Comparison of ENCODE assay signal across 10 mouse cellular contexts in the genomic region with DNA sequence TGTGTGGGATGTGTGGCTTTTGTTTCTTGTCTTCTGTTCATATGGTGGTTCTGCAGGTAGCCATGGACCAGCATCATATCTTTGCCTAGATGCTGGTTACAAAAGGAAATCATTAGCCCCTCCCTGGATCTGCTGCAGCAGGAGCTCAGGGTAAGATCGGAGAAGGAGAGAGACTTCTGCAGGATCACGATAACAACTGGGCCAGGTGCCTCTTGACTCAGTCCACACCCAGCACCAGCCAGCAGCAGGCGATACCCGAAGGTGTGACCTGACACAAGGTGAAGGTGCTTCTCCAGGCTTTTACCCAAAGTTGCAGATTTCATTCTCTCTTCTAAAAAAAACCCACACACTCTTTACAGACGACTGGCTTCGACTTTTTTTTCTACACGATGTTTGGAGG. TPM values are rescaled to one million over a fixed set of nuclear protein-coding genes. Genes with fewer than 3 reads are reported as not detected.
A peak's percentile ranks its signal among the peaks of the same experiment; 100 is the strongest.
DNase-seq lines count a peak whose midpoint lies in the region; ATAC-seq and TF ChIP-seq lines count a peak whose summit lies in the region.
"Had no signal": no experiment of that assay in that cellular context is flagged by ENCODE, and none has a peak within 500 bp of the region (broad histone marks: within the 10 kb centered on the region; RNA-seq: fewer than 3 reads in every experiment).

No protein-coding gene starts in this region.

- peak overlapping the region; percentile 76 for H3K9ac ChIP-seq in lung, embryonic 14.5 days
- H3K9ac ChIP-seq in neural tube, embryonic 15.5 days (replicated peaks): no peak overlapping the region; the same call in 1 of the 2 replicates

- no peak for DNase-seq in lung, embryonic 14.5 days
- no peak for DNase-seq in lung, postnatal 4 days
- no peak for DNase-seq in limb, embryonic 10.5 days (ENCODE audit: low spot score)
- DNase-seq in adrenal gland, adult 2 months: no peak
- no peak for DNase-seq in Muller cell, postnatal 12 days (ENCODE audit: inconsistent ontology term)
- DNase-seq in layer of hippocampus, postnatal 10 days (ENCODE audit: low spot score in 2 of 2): no peak
- DNase-seq: retina, postnatal 1 day had no signal

- H3K36me3 ChIP-seq in lung, embryonic 14.5 days (ENCODE audit: insufficient read depth): peaks cover 43% of the 10 kb centered on the region
- peaks cover 67% of the 10 kb centered on the region for H3K36me3 ChIP-seq in limb, embryonic 10.5 days
- no peaks in the 10 kb centered on the region for H3K36me3 ChIP-seq in neural tube, embryonic 15.5 days

- no peaks in the 10 kb centered on the region for H3K9me3 ChIP-seq in lung, embryonic 14.5 days (ENCODE audit: low read depth, low read length)
- H3K9me3 ChIP-seq in limb, embryonic 10.5 days (replicated peaks): no peaks in the 10 kb centered on the region; the same call in 1 of the 2 replicates
- H3K9me3 ChIP-seq in neural tube, embryonic 15.5 days (replicated peaks): no peaks in the 10 kb centered on the region

- H3K4me2 ChIP-seq in lung, embryonic 14.5 days: peak overlapping the region; percentile 98
- peak overlapping the region; percentile 76 for H3K4me2 ChIP-seq in neural tube, embryonic 15.5 days

- no peak for TF ChIP-seq CTCF in lung, embryonic 14.5 days (IDR thresholded peaks at IDR 0.05; ENCODE audit: low read depth)
- TF ChIP-seq CTCF in embryonic fibroblast, embryonic 13.5 days (IDR thresholded peaks at IDR 0.05; ENCODE audit: borderline replicate concordance, insufficient read depth, low read length): no peak

- no peak overlapping the region for H3K27ac ChIP-seq in lung, embryonic 14.5 days (ENCODE audit: low read depth)
- no peak overlapping the region for H3K27ac ChIP-seq in embryonic fibroblast, embryonic 13.5 days (ENCODE audit: insufficient read depth, low read length)
- no peak overlapping the region for H3K27ac ChIP-seq in limb, embryonic 10.5 days
- H3K27ac ChIP-seq in neural tube, embryonic 15.5 days (replicated peaks): no peak overlapping the region

- 24% methylated on average over 7 of the region's 7 CpGs for WGBS in lung, embryonic 14.5 days
- 76% methylated on average over 7 of the region's 7 CpGs for WGBS in limb, embryonic 10.5 days
- 76% methylated on average over 7 of the region's 7 CpGs for WGBS in neural tube, embryonic 15.5 days

- H3K27me3 ChIP-seq in lung, embryonic 14.5 days (ENCODE audit: insufficient read depth, low read length): no peaks in the 10 kb centered on the region
- H3K27me3 ChIP-seq in limb, embryonic 10.5 days (ENCODE audit: low read depth, poor library complexity, severe bottlenecking): no peaks in the 10 kb centered on the region
- H3K27me3 ChIP-seq in neural tube, embryonic 15.5 days (replicated peaks): no peaks in the 10 kb centered on the region
- H3K27me3 ChIP-seq: Patski had no signal

- H3K4me3 ChIP-seq in lung, embryonic 14.5 days (ENCODE audit: low read depth, low read length): peak overlapping the region; percentile 70
- H3K4me3 ChIP-seq in embryonic fibroblast, embryonic 13.5 days (ENCODE audit: insufficient read depth, low read length): peak overlapping the region; percentile 74
- H3K4me3 ChIP-seq in limb, embryonic 10.5 days: peak overlapping the region; percentile 60
- H3K4me3 ChIP-seq in neural tube, embryonic 15.5 days (replicated peaks): no peak overlapping the region

- ATAC-seq in lung, embryonic 14.5 days (ENCODE audit: insufficient read depth): no peak
- no peak for ATAC-seq in neural tube, embryonic 15.5 days (ENCODE audit: low FRiP score)
- ATAC-seq: Patski had no signal

- no peak for TF ChIP-seq POLR2A in embryonic fibroblast, embryonic 13.5 days (IDR thresholded peaks at IDR 0.05; ENCODE audit: low read depth, low read length)

- peaks cover 31% of the 10 kb centered on the region for H3K4me1 ChIP-seq in lung, embryonic 14.5 days (ENCODE audit: insufficient read depth)
- H3K4me1 ChIP-seq in embryonic fibroblast, embryonic 13.5 days (ENCODE audit: control insufficient read depth, insufficient read depth, low read length): peaks cover 6% of the 10 kb centered on the region; the same call in 1 of the 2 replicates
- H3K4me1 ChIP-seq in limb, embryonic 10.5 days: peaks cover 53% of the 10 kb centered on the region
- peaks cover 35% of the 10 kb centered on the region for H3K4me1 ChIP-seq in neural tube, embryonic 15.5 days

RNA-seq across cellular contexts. Expression of gene Limd1, which starts 2.6 kb away (rescaled TPM):
- 68.2 and 69.7 TPM in 2 replicates for polyA plus RNA-seq in lung, embryonic 14.5 days (2014; fragmentation: Nextera tagmentation; extraction: Ambion mirVana)
- 29.1 and 29.7 TPM in 2 replicates for polyA plus RNA-seq in embryonic fibroblast, embryonic 13.5 days (2011; ENCODE audit: insufficient read length, low read depth, missing spikeins)
- polyA plus RNA-seq in limb, embryonic 10.5 days (2016; fragmentation: Nextera tagmentation; extraction: Ambion mirVana): 55.2 and 55.8 TPM in 2 replicates
- polyA plus RNA-seq in neural tube, embryonic 15.5 days (2015; fragmentation: Nextera tagmentation; extraction: Ambion mirVana): 10.9 and 20.3 TPM in 2 replicates
- total RNA-seq in adrenal gland, adult 2 months (2021): 10 to 100 TPM; 28.7 to 33.0 TPM
- 30.2 and 48.8 TPM in 2 replicates for polyA plus RNA-seq in adrenal gland, adult 2 months (2012; rRNA removed)
- total RNA-seq in layer of hippocampus, postnatal 10 days (2021): 10 to 100 TPM in 1 of 2 experiments, 1 to 10 TPM in 1; 9.6 to 13.5 TPM

RNA-seq across cellular contexts. Expression of gene Sacm1l, which starts 48.4 kb away (rescaled TPM):
- polyA plus RNA-seq in lung, embryonic 14.5 days (2014; fragmentation: Nextera tagmentation; extraction: Ambion mirVana): 47.6 and 53.0 TPM in 2 replicates
- 58.0 and 65.2 TPM in 2 replicates for polyA plus RNA-seq in embryonic fibroblast, embryonic 13.5 days (2011; ENCODE audit: insufficient read length, low read depth, missing spikeins)
- polyA plus RNA-seq in limb, embryonic 10.5 days (2016; fragmentation: Nextera tagmentation; extraction: Ambion mirVana): 39.9 and 45.3 TPM in 2 replicates
- polyA plus RNA-seq in neural tube, embryonic 15.5 days (2015; fragmentation: Nextera tagmentation; extraction: Ambion mirVana): 57.4 and 59.3 TPM in 2 replicates
- 100 to 1,000 TPM in 1 of 2 experiments, 10 to 100 TPM in 1; 75.2 to 160 TPM for total RNA-seq in adrenal gland, adult 2 months (2021)
- polyA plus RNA-seq in adrenal gland, adult 2 months (2012; rRNA removed): 1.8 and 2.3 TPM in 2 replicates
- total RNA-seq in layer of hippocampus, postnatal 10 days (2021): 10 to 100 TPM; 41.1 to 44.5 TPM

Comparison
In these comparisons a context has a peak if more than half of its experiments do, and no peak if none do; other contexts are left out.
1. RNA of gene Sacm1l, which starts 48.4 kb away (polyA plus RNA-seq): 58.0 to 65.2 TPM in embryonic fibroblast, embryonic 13.5 days, 57.4 to 59.3 TPM in neural tube, embryonic 15.5 days, 47.6 to 53.0 TPM in lung, embryonic 14.5 days and 39.9 to 45.3 TPM in limb, embryonic 10.5 days; 1.8 to 2.3 TPM in adrenal gland, adult 2 months; every median in the first group is over 10 times any median in the second.